Comparison of ENCODE assay signal across 11 mouse cellular contexts in the genomic region with DNA sequence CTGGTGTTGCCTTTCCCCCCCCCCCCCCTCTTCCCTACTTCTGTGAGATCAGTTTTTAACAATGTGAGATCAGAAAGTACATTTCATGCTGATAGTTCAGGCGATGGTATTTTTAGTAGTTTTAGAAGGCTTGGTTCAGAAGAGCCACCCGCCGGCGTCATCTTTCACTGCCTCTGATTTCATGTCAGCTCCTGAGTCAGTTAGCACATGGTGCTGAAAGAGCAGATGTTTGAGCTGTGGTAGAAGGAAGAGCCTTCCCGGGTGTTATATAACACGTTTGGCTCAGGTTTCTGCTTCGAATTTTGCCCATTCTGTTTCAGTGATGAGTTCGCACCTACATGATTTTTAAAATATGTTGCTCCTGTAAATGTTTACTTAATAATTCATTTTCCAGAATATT.
A peak's percentile ranks its signal among the peaks of the same experiment; 100 is the strongest.
DNase-seq lines count a peak whose midpoint lies in the region; ATAC-seq lines count a peak whose summit lies in the region.
"Had no signal": no experiment of that assay in that cellular context is flagged by ENCODE, and none has a peak within 500 bp of the region (broad histone marks: within the 10 kb centered on the region; RNA-seq: fewer than 3 reads in every experiment).

No protein-coding gene starts in this region.

- H3K4me1 ChIP-seq in forebrain, embryonic 14.5 days (ENCODE audit: control insufficient read depth, insufficient read depth, low read length), result no peaks in the 10 kb centered on the region
- H3K4me1 ChIP-seq in forebrain, embryonic 10.5 days, result peaks cover 6% of the 10 kb centered on the region
- H3K4me1 ChIP-seq in neural tube, embryonic 15.5 days, result no peaks in the 10 kb centered on the region
- H3K4me1 ChIP-seq in midbrain, embryonic 14.5 days (ENCODE audit: control insufficient read depth, insufficient read depth, low read length), result no peaks in the 10 kb centered on the region

- DNase-seq in forebrain, embryonic 14.5 days (ENCODE audit: low spot score), result peak; percentile 64
- no peak for DNase-seq in forebrain, embryonic 10.5 days (ENCODE audit: extremely low spot score, low spot score)
- DNase-seq in neural tube, embryonic 10.5 days (ENCODE audit: extremely low spot score, low spot score), result peak; percentile 31
- peak; percentile 76 to 79 for DNase-seq in layer of hippocampus, adult 8-10 months (ENCODE audit: low spot score in 2 of 2)
- peak; percentile 65 for DNase-seq in right cerebral cortex, postnatal 25 days
- DNase-seq in urinary bladder, postnatal 4 days (ENCODE audit: low spot score in 2 of 2), result no peak
- no peak for DNase-seq in midbrain, embryonic 14.5 days

- no peak overlapping the region for H3K4me3 ChIP-seq in forebrain, embryonic 14.5 days (ENCODE audit: low read depth, low read length)
- H3K4me3 ChIP-seq in forebrain, embryonic 10.5 days, result no peak overlapping the region
- H3K4me3 ChIP-seq in neural tube, embryonic 15.5 days (replicated peaks), result no peak overlapping the region
- no peak overlapping the region for H3K4me3 ChIP-seq in midbrain, embryonic 14.5 days (replicated peaks; ENCODE audit: low read depth, low read length)
- H3K4me3 ChIP-seq: embryonic facial prominence, embryonic 15.5 days; lung, embryonic 15.5 days had no signal

- no peaks in the 10 kb centered on the region for H3K36me3 ChIP-seq in forebrain, embryonic 14.5 days (ENCODE audit: control insufficient read depth, insufficient read depth, low read length)
- H3K36me3 ChIP-seq in forebrain, embryonic 10.5 days (replicated peaks), result no peaks in the 10 kb centered on the region
- no peaks in the 10 kb centered on the region for H3K36me3 ChIP-seq in neural tube, embryonic 15.5 days
- no peaks in the 10 kb centered on the region for H3K36me3 ChIP-seq in midbrain, embryonic 14.5 days (ENCODE audit: control insufficient read depth, insufficient read depth, low read length)
- H3K36me3 ChIP-seq: embryonic facial prominence, embryonic 15.5 days; lung, embryonic 15.5 days had no signal

- peak; percentile 73; the same call in 1 of the 2 replicates for ATAC-seq in forebrain, embryonic 14.5 days
- no peak for ATAC-seq in neural tube, embryonic 15.5 days (ENCODE audit: low FRiP score)
- no peak for ATAC-seq in midbrain, embryonic 14.5 days (ENCODE audit: low FRiP score, low TSS enrichment)

- H3K27me3 ChIP-seq in forebrain, embryonic 14.5 days (replicated peaks; ENCODE audit: control insufficient read depth, insufficient read depth, low read length), result no peaks in the 10 kb centered on the region
- no peaks in the 10 kb centered on the region for H3K27me3 ChIP-seq in forebrain, embryonic 10.5 days (ENCODE audit: poor library complexity, severe bottlenecking)
- no peaks in the 10 kb centered on the region for H3K27me3 ChIP-seq in neural tube, embryonic 15.5 days (replicated peaks)
- H3K27me3 ChIP-seq in midbrain, embryonic 14.5 days (ENCODE audit: control insufficient read depth, insufficient read depth, low read length), result no peaks in the 10 kb centered on the region
- H3K27me3 ChIP-seq: CH12.LX; embryonic facial prominence, embryonic 15.5 days; lung, embryonic 15.5 days had no signal

- no peaks in the 10 kb centered on the region for H3K9me3 ChIP-seq in forebrain, embryonic 14.5 days (replicated peaks; ENCODE audit: control insufficient read depth, low read length)
- H3K9me3 ChIP-seq in forebrain, embryonic 10.5 days, result no peaks in the 10 kb centered on the region
- no peaks in the 10 kb centered on the region for H3K9me3 ChIP-seq in neural tube, embryonic 15.5 days (replicated peaks)
- no peaks in the 10 kb centered on the region for H3K9me3 ChIP-seq in midbrain, embryonic 14.5 days (ENCODE audit: control insufficient read depth, low read length)
- H3K9me3 ChIP-seq: embryonic facial prominence, embryonic 15.5 days; lung, embryonic 15.5 days had no signal

- WGBS in forebrain, embryonic 14.5 days, result 78% methylated on average over 8 of the region's 8 CpGs
- 83% methylated on average over 8 of the region's 8 CpGs for WGBS in forebrain, embryonic 10.5 days
- WGBS in neural tube, embryonic 15.5 days, result 71% methylated on average over 8 of the region's 8 CpGs
- WGBS in midbrain, embryonic 14.5 days, result 86% methylated on average over 8 of the region's 8 CpGs

- no peak overlapping the region for H3K4me2 ChIP-seq in forebrain, embryonic 14.5 days (ENCODE audit: low read length)
- no peak overlapping the region for H3K4me2 ChIP-seq in neural tube, embryonic 15.5 days
- H3K4me2 ChIP-seq in midbrain, embryonic 14.5 days (ENCODE audit: low read length), result no peak overlapping the region
- H3K4me2 ChIP-seq: embryonic facial prominence, embryonic 15.5 days; lung, embryonic 15.5 days had no signal

- no peak overlapping the region for H3K27ac ChIP-seq in forebrain, embryonic 14.5 days (ENCODE audit: low read depth, low read length)
- no peak overlapping the region for H3K27ac ChIP-seq in forebrain, embryonic 10.5 days
- H3K27ac ChIP-seq in neural tube, embryonic 15.5 days (replicated peaks), result no peak overlapping the region
- no peak overlapping the region for H3K27ac ChIP-seq in midbrain, embryonic 14.5 days (replicated peaks; ENCODE audit: low read depth, low read length)
- H3K27ac ChIP-seq: embryonic facial prominence, embryonic 15.5 days; lung, embryonic 15.5 days had no signal

- H3K9ac ChIP-seq in forebrain, embryonic 14.5 days (ENCODE audit: low read length), result no peak overlapping the region
- H3K9ac ChIP-seq in neural tube, embryonic 15.5 days (replicated peaks), result no peak overlapping the region
- no peak overlapping the region for H3K9ac ChIP-seq in midbrain, embryonic 14.5 days (replicated peaks; ENCODE audit: low read length)
- H3K9ac ChIP-seq: embryonic facial prominence, embryonic 15.5 days; lung, embryonic 15.5 days had no signal

Comparison
In these comparisons a context has a peak if more than half of its experiments do, and no peak if none do; other contexts are left out.
1. DNase-seq: peak in forebrain, embryonic 14.5 days (single experiment), neural tube, embryonic 10.5 days (single experiment), layer of hippocampus, adult 8-10 months (2 of 2) and right cerebral cortex, postnatal 25 days (single experiment); none in forebrain, embryonic 10.5 days (single experiment), urinary bladder, postnatal 4 days (0 of 2) and midbrain, embryonic 14.5 days (single experiment).